Mouse (Mus musculus): ENCODE results near the gene Slc22a14.

DNA sequence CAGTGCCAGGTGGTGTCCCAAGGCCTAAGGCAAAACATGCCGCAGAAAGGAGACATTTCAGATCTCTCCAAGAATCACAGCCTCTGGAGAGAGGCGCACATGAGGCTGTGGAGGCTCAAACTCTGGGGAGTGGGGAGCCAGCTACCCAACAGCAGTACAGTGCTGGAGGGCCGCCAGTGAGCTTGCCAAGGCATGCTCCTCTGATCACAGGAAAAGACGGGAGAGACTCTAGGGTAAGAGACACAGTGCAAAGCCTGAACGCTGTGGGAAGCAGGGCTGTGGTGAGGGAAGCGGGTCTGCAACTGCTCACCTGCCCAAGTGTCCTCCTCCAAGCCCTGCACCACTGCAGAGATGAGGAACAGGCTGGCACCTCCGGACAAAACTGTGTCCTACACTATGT is 209.5 kb downstream of the Slc22a14 start:
- no peak for TF ChIP-seq CTCF (IDR thresholded peaks at IDR 0.05; ENCODE audit: borderline replicate concordance, insufficient read depth, low read depth, low read length)
- TF ChIP-seq POLR2A (IDR thresholded peaks at IDR 0.05; ENCODE audit: borderline replicate concordance, insufficient read depth, low read length), result no peak

Measured in cerebellum, adult 2 months (tissue).